Mouse (Mus musculus) testis, adult 2 months (tissue): ENCODE measurements at regions not wholly inside any gene's neighbourhood (a gene's known extent, or its start where the extent isn't known, plus 50 kb on each side); places are given as distances from the start of the nearest gene placed in this dataset.

Experiments used
- CTCF ChIP-seq: fragments of 200-500 bp; IDR thresholded peaks from 2 replicates; pipeline ENCODE4 v1.5.1; 2012; ENCODE audit warnings: low read depth, mild to moderate bottlenecking, inconsistent platforms, low read length, moderate library complexity; ENCODE audit not compliant: control insufficient read depth, insufficient read depth, insufficient replicate concordance
- POLR2A ChIP-seq: fragments of 200-500 bp; IDR thresholded peaks from 2 replicates; pipeline ENCODE4 v1.6.1; 2012; ENCODE audit warnings: low read depth, mild to moderate bottlenecking, inconsistent platforms, low read length, moderate library complexity; ENCODE audit not compliant: control insufficient read depth

DNA sequence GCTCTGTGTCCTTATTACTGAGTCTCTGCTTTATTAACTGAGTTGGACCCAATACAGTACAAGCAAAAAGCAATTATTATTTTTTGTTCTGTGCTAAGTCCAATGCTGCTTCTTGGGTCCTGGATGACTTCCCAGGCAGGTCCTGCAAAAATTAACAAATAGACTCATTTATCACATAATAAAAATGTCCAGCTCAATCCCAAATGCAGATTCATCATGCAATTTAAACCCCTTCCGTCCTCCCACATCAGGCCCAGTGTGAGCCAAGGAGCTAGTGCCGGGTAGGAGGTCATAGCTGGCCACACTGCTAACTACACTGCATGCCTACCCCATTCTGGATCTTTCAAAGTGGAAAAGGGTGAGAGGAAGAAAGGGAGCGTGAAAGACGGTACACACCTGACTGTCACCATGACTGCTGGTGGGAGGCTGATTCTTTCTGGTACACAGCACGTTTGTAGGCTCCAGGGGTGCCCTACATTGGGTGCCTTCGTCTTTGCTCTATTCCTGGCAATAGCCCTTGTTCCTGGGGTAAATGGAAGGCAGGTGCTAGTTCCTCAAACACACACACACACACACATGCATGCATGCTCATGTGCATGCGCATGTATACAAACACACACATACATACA, 515.7 kb upstream of the Gm19410 start:
- TF ChIP-seq POLR2A: no peak
- no peak for TF ChIP-seq CTCF
